Mouse (Mus musculus): Measurements from ENCODE around the gene Trip6.
A peak's percentile ranks its signal among the peaks of the same experiment; 100 is the strongest.
"Not testable (repeated sequence)": the region's sequence is repeated elsewhere in the genome, so short reads cannot be mapped to it uniquely, and the experiment has no call there.

Trip6 gene

DNA sequence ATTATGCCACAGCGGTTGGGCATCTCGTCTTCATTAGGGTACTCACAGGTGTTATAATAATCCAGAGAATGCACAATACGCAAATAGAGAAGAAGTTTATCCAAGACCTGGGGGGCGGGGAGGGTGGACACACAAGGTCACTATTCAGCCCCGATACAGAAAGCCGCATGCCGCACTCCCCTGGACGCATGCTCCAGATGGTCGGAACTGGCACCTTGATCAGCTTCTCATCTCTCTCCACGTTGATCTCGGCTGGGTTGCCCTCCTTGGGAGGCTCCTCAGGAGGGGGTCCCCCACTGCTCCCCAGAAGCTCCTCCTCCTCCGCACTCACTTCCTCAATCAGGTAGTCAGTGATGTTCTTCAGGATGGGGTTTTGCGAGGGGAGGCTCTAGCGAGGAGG lies 17.1 kb downstream of the Trip6 start:
- DNase-seq (ENCODE audit: low read depth), result no peak

DNA sequence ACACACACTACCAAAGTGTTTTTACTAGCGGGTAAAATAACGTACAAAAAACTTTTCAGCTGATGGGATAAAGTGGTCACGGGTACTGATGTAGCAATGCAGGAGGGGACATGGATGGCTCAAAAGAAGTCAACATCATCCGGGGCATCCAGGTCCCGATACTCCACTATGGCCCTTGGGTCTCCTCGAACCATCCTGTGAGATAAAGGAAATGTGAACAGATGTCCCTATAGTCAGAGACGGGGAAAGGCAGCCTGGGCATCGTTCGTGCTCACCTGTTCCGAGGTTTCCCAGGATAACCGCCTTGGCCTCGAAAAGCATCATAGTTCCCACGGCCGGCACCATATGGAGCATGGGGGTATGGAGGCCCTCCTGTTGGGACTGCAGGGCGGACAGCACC lies 18.5 kb downstream of the Trip6 start:
- no peak for DNase-seq (ENCODE audit: low read depth)

DNA sequence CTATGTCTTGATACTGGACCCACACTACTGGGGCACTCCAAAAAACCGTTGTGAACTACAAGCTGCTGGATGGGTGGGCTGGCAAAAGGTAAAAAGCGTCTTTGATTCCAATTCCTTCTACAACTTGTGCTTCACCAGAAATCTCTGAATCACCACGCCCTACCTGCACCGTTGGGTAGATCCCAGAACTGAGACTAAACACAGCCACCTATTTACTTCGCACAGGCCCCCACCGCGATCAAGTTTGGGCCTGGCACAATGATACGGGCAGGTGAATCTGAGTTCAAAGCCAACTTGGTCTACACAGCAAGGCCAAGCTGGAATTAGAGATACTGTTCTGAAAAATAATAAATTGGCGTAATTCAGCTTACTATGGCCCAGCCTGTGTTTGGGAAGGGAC lies 18.9 kb downstream of the Trip6 start:
- no peak for DNase-seq (ENCODE audit: low read depth)

DNA sequence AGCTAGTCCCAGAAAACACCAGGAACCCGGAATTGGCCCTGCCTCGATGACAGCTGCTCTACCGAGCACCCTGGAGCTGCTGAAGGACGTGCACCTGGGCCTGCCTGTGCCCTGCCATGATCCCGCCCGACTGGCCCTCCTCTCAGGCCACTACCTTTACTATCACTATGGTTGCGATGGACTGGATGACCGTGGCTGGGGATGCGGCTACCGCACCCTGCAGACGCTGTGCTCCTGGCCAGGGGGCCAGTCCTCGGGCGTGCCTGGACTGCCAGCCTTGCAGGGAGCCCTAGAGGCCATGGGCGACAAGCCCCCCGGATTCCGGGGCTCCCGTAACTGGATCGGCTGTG lies 19.5 kb downstream of the Trip6 start:
- no peak for DNase-seq (ENCODE audit: low read depth)

DNA sequence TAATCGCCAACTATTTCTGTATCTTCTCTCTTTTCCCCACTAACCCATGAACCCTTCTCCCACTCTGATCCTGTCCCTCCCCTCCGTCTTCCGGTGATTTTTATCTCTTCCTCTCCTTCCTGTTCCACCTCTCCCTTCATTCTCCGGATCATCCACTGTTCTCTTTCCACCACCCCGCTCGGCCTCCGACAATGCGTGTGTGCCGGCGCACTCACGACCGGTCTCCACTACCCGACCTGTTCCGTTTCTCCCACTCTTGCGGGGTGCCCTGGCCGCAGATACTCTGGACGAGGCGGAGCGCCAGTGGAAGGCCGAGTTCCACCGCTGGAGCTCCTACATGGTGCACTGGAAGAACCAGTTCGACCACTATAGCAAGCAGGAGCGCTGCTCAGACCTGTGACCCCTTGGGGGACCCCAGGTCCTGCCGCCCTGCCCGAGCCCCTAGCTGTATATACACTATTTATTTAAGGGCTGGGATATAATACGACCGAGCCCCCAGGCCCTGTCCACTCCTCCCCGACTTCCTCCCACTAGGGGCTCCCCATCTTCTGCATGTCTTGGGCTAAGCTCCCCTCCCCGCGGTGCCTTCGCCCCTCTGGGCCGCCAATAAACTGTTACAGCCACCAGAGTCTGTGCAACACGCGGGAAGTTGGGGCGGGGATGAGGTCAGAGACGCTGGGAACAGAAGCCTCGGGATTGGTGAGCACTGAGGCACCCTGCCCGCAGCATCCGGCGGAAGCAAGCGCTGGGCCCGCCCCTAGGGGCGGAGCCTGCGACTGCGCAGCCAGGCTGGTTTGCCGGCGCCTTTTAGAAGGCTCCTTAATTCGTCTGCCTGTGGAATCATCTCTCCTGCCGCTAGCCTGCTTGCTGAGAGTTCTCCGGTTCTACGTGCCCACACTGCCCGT lies 20.1 kb downstream of the Trip6 start, which contains the start of gene Ufsp1:
TSS of gene Ufsp1 (plus strand) at position 791 of the 905 bp plus-strand sequence.
- peak; percentile 95 for DNase-seq (ENCODE audit: low read depth)

DNA sequence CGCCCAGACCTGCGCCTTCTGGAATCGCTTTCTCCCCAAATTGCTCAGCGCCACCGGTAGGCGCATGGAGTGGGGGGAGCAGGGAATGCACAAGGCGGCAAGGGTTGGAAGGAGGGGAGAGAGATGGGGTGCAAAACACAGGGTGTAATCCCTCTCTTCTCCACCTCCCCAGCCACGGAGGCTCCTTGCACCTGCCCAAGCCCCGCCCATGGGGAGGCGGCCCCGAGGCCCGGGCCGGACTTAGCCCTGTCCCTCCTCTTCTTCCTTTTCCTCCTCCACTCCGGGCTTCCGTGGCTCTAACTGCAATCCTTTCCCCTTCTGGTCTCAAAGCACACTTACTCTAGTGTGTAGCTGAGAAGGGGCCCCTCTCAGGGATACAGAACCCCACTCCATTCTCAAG lies 20.9 kb downstream of the Trip6 start:
- DNase-seq (ENCODE audit: low read depth), result peak; percentile 65

DNA sequence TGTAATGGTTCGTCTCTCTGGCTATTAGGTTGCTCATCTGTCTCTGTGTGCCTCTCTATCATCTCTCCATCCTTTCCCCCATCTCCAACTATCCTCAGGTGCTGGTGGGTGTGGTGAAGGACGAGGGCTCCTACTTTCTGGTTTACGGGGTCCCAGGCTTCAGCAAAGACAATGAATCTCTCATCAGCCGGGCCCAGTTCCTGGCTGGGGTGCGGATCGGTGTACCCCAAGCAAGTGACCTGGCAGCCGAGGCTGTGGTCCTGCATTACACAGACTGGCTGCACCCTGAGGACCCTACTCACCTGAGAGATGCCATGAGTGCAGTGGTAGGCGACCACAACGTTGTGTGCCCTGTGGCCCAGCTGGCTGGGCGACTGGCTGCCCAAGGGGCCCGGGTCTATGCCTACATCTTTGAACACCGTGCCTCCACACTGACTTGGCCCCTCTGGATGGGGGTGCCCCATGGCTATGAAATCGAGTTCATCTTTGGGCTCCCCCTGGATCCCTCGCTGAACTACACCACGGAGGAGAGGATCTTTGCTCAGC lies 22.8 kb downstream of the Trip6 start:
- no peak for DNase-seq (ENCODE audit: low read depth)

DNA sequence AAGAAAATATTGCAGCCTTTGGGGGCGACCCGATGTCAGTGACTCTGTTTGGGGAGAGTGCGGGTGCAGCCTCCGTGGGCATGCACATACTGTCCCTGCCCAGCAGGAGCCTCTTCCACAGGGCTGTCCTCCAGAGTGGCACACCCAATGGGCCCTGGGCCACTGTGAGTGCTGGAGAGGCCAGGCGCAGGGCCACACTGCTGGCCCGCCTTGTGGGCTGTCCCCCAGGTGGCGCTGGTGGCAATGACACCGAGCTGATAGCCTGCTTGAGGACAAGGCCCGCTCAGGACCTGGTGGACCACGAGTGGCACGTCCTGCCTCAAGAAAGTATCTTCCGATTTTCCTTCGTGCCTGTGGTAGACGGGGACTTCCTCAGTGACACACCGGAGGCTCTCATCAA lies 23.5 kb downstream of the Trip6 start:
- DNase-seq (ENCODE audit: low read depth), result peak; percentile 53

DNA sequence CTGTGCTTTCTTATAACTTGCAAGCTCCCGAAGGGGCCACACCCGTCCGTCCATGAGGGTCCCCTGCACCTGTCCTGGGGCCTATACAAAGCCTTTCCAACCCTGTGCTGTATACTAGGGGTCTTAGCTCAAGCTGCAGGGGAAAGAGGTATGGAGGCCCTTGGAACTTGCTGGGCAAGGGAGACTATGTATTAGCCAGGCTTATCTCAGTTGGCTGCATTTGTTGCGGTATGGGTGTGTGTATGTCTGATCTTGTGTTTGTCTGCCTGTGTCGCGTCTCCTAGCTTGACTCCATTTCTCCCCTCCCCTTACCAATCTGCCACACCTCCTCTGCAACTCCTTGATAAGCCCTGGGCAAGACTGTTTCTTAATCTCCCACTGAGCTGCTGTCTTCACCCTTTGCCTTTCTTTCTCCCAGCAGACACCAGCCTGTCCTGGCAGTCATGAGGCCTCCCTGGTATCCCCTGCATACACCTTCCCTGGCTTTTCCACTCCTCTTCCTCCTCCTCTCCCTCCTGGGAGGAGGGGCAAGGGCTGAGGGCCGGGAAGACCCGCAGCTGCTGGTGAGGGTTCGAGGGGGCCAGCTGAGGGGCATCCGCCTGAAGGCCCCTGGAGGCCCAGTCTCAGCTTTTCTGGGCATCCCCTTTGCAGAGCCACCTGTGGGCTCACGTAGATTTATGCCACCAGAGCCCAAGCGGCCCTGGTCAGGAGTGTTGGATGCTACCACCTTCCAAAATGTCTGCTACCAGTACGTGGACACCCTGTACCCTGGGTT lies 24.4 kb downstream of the Trip6 start:
- no peak for DNase-seq (ENCODE audit: low read depth)

DNA sequence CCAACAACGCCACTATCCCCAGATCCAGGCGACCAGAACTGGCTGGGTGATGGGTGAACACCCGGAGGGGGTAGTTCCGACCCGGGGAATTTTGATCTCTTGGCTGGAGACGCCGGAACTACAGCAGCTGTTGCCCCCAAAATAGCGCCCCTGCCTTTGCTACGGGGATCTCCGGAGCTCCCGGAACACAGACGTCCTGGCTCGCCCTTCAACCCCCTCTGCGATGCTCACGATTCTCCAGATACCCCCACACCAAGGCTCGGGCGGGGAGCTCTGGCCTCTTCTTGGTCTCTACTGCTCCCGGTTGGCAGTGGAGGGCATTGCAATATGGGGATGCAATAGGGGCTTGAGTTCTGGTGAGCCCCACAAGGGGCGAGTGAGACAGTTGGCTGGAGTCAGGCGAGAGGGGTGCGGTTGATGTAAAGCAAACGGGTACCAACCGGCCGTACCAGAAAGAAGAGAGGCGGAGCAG lies 25.2 kb downstream of the Trip6 start:
- peak; percentile 45 for DNase-seq (ENCODE audit: low read depth)

DNA sequence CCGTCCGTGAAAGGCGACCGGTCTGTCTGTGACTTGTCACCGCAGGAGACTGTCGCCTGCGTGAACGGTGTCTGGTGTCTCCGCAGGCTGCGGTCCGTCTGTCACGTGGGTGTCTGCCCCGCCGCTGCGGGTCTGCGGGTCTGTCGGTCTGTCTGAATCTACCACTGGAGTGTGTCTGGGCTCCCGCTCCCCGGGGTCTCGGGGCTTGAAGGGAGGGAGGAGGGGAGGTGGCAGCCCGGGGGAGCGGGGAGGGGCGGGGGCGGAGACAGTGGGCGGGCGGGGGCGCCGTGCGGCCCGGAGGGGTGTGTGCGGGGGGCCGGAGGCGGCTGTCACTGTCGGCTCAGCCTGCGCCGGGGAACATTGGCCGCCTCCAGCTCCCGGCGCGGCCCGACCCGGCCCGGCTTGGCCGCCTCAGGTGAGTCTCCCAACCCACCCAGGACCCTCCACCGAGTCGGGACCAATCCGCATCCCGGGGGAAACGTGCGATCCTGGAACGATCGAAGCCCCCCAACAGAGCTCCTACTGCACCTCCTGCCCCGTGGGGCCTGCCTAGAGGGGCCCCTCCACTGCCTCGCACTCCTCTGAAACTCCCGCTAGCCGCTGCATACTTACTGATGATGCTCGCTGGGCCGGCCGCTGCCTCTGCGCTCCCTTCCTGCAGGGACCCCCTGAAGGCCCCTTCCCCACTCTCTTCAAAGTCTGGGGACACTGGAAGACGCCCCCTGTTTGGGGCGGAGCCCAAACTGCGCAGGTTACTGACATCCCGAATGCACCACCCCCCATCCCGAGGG lies 26.1 kb downstream of the Trip6 start:
- peak; percentile 38 for DNase-seq (ENCODE audit: low read depth)

DNA sequence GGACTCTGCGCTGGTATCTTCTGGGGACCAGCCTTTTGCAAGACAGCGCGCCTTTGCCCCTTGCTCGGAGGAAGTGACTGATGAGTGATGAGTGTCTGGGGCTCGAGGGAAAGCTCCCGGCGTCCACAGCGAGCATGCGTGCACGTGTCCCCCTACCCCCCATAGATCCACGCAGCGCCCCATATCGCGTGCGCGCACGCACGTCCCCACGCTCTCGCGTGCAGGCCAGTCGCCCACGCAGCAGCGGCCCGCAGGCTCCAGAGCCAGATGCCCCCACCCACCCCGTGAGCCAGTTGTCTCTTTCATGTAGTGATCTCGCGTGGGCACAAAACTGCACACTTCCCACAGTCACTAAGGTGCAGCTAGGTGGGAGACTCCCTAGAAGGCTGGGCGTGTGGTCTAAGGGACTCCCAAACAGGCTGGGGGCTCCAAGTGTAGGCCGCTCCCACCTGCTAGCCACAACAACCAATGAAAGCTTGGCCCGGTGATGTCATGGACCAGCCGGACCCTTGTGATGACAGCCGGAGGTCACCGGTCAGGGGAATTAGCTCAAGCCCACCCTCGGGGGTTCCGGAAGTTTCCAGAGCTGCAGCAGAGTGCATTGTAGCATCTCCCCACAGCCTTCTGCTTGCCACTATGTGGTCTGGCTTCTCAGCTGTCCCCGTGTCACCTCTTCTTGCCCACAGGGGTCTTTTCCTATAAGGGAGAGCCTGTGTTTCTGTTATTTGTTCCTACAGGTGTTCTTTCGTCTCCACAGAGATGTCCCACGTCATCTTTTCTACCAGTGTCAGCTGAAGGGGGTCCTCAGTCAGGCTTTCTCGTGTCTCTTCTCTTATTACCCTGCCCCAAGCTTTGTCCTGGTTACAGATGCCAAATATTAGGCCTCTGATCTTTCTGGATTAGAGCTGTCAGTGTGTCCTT lies 26.9 kb downstream of the Trip6 start, which contains the start of gene Ache:
TSS of gene Ache (plus strand) at position 488 of the 921 bp plus-strand sequence.
- DNase-seq (ENCODE audit: low read depth), result peak; percentile 59

DNA sequence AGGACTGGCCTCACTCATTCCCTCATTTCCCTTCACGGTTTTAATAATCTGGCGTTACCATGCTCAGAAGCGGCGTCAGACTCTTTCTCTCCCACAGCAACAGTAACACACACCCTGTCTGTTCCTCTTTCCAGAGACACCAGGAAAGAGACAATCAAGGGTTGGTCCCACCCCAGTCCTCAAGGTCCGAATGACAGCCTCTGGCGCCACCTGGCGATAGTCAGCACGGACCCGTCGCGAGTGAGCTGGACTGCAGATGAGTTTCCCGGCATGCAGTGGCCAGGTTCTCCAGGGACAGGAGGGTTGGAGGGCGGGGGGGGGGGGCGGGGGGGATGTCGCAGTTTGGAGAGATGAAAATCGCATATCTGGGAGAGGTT lies 27.6 kb downstream of the Trip6 start:
- peak; percentile 83 for DNase-seq (ENCODE audit: low read depth)

DNA sequence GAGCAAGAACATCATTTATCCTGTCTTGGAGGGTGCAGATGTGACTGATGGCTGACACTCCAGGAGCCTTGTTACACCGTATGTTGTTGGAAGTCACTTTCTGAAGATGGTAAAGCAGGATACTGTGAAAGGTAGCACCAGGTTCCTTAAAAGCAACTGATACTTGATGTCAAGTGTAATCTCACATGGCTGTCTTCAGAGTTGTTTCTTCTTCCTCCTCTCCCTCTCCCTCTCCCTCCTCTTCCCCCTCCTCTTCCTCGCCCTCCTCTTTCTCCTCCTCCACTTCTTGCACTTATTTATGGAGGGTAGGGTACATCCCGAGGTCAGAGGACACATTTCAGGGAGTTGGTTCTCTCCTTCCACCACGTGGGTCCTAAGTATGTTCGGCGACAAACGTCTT lies 28.2 kb downstream of the Trip6 start:
- no peak for DNase-seq (ENCODE audit: low read depth)

DNA sequence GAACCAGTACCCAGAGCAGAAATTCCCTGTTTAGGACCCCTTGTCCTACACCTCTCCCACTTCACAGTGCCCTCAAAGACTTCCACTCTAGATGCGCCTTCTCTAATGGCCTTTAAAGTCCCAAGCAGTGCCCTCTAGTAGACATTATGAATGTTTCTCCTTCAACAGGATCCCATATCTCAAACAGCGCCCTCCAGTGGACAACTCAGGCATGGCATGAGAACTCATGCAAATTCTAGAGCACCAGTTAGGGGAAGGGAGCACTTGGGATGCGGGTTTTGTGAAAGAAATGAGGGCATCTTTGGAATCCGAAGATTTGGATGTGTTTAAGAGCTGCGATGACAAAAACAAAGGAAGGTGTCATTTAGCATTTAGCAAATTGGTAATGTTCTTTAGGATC lies 29.2 kb downstream of the Trip6 start:
- peak; percentile 86 for DNase-seq (ENCODE audit: low read depth)

DNA sequence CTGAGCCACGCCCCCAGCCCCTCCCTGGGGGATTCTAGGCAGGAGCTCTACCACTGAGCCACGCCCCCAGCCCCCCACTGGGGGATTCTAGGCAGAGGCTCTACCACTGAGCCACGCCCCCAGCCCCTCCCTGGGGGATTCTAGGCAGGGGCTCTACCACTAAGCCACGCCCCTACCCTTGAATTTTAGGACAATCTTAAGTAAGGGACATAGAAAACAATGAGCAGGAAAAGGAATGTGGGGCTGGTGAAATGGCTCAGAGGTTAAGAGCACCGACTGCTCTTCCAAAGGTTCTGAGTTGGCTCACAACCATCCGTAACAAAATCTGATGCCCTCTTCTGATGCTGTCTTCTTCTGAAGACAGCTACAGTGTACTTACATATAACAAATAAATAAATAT lies 29.8 kb downstream of the Trip6 start:
- DNase-seq (ENCODE audit: low read depth), result not testable (repeated sequence)

DNA sequence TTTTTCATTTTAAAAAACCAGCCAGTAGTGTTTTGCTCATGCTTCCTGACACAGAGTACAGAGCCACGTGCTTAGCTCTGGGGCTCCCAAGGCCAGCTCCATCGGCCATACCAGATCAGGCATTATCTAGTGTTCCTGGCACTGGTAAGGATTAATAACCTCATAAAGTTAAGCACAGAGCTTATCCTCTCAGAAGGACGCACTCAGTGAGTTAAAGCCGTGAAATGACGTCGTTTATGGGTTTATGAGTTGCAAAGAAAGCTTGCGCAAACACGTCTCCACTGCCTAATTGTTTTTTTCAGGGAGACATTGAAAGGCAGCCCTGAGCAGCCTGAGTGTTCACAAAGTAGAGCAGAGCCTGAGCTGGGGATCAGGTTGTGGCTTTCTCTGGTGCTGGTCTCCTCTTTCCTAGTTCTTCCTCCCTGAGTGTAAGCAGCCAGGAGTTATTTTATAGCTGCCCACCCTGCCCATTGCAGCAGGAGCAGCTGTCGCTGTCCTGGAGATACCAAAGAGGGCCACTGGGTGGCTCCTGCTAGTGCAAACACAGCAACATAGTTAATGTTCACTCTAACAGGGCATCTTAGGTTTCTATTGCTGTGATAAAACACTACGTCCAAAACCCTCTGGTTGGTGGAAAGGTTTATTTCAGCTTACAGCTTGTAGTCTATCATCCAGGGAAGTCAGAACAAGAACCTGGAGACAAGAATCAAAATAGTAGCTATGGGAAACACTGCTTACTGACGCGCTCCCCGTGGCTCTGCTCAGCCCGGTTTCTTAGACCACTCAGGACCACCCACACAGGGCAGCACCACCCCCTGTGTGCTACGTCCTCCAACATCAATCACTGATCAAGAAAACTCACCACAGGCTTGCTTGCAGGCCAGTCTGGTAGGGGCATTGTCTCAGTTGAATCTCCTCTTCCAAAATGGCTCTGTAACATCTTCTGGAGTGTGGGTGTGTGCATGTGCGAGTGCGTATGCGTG lies 36.6 kb downstream of the Trip6 start:
- DNase-seq (ENCODE audit: low read depth), result no peak

DNA sequence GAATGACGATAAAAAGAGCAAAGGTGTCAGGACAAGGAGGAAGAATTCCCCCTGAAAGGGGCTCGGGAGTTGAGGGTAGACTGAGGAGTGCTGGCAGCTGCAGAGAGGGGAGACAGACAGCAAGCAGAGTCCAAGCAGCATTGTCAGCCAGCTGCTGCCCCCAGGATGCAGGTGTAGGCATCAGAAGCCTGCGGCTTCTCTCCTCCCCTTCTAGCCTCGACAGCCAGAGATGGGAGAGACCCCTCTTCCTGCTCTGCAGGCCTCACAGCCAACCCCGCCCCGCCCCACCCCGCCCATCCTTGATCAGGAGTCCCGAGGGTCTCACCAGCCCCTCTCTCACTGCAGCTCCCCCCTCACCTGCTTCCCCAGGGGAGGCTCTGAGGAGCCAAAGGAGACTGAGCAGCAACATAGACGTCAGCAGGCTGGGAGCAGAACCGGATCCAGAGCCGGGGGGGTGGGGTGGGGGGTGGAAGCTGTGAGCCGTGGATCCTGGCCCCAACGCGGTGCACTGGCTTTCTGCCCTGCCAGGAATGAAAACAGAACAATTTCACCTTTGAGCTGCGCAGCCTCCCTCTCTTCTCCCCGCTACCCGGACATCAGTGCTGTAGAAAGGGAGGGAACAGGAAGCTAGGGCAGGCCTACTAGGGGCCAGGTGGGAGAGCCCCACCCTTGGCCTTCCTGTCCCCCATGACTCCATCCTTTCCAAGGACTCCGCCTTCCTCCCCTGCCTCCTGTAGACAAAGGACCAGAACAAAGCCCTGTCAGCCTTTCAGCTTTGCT lies 45.9 kb downstream of the Trip6 start:
- no peak for DNase-seq (ENCODE audit: low read depth)

DNA sequence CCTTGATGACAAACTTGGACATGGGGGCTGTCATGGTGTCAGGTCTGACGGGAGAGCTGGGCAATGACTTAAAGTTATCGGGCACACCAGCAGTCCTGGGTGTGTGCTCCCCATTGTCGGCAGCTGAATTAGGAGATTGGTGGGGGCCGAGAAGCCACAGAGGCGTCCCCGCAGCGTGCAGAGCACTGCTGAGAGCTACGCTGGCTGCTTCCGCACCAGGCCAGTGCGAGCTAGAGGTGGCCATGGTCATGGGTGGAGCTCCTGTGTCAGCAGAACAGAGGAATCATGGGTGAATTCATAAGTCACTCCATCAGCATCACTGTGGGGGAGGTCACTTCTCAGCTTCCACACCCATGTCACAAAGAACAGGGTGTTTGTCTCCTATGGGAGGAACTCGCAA lies 49.4 kb downstream of the Trip6 start:
- DNase-seq (ENCODE audit: low read depth), result no peak

Data from naive thymus-derived CD4-positive, alpha-beta T cell, adult 2 months (primary cell).